27 mouse cellular contexts compared by ENCODE assay signal in the genomic region with DNA sequence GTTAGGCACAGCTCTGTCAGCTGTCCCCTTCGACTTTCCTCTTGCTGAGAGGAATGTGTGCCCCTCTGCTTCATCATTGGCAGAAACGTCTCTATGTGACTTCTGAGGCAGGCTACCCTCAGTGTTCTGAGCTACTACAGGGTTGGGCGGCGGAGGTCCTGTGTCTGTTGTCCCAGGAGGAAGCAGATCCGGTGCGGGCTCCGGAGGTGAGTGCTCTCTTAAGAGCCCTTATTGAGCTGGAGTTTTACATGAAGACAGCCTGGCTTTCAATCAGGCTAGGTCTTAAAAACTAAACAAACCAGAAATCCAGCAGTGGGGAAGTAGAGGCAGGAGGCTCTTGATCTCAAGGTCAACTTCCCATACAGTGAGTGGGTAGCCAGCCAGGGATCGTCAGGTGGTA. TPM values are rescaled to one million over a fixed set of nuclear protein-coding genes. Genes with fewer than 3 reads are reported as not detected.
DNase-seq lines count a peak whose midpoint lies in the region; ATAC-seq and TF ChIP-seq lines count a peak whose summit lies in the region.
"Had no signal": no experiment of that assay in that cellular context is flagged by ENCODE, and none has a peak within 500 bp of the region (broad histone marks: within the 10 kb centered on the region; RNA-seq: fewer than 3 reads in every experiment).

No protein-coding gene starts in this region.

- H3K27ac ChIP-seq in lung, embryonic 14.5 days (ENCODE audit: low read depth), result no peak overlapping the region
- peak overlapping the region; percentile 73 for H3K27ac ChIP-seq in ES-E14 (ENCODE audit: insufficient read depth, low read depth, low read length, poor library complexity, severe bottlenecking)
- H3K27ac ChIP-seq: embryonic facial prominence, embryonic 10.5 days; embryonic facial prominence, embryonic 12.5 days; forebrain, embryonic 13.5 days; forebrain, embryonic 15.5 days had no signal

- DNase-seq in lung, embryonic 14.5 days, result peak; percentile 14
- no peak for DNase-seq in lung, postnatal 14 days
- no peak for DNase-seq in ES-E14 (ENCODE audit: low read depth, low spot score)
- DNase-seq in ZHBTc4 (ENCODE audit: low read depth, low spot score), result peak; percentile 61
- DNase-seq in adrenal gland, postnatal 14 days, result no peak
- no peak for DNase-seq in layer of hippocampus, postnatal 10 days (ENCODE audit: low spot score in 2 of 2)
- DNase-seq: adrenal gland, adult 8-10 months; adrenal gland, postnatal 25 days; B cell, adult 2 months; cerebellum, adult 11 months; cerebellum, adult 18-20 months; cerebellum, adult 8-10 months; cerebellum, postnatal 10 days; cerebellum, postnatal 25 days; forebrain, postnatal 0 days had no signal

- no peak overlapping the region for H3K4me2 ChIP-seq in lung, embryonic 14.5 days
- H3K4me2 ChIP-seq: embryonic facial prominence, embryonic 12.5 days; forebrain, embryonic 13.5 days; forebrain, embryonic 15.5 days had no signal

- H3K4me1 ChIP-seq in lung, embryonic 14.5 days (ENCODE audit: insufficient read depth), result no peaks in the 10 kb centered on the region
- peaks cover 81% of the 10 kb centered on the region for H3K4me1 ChIP-seq in E14TG2a.4 (replicated peaks; ENCODE audit: low read depth, low read length)
- peaks cover 10 to 30% of the 10 kb centered on the region in 2 experiments for H3K4me1 ChIP-seq in ES-E14 (ENCODE audit: control insufficient read depth in 2 of 2, insufficient read depth in 2 of 2, low read length in 2 of 2, poor library complexity in 1 of 2)
- H3K4me1 ChIP-seq: embryonic facial prominence, embryonic 12.5 days; forebrain, embryonic 13.5 days; forebrain, embryonic 15.5 days had no signal

- no peak for ATAC-seq in lung, embryonic 14.5 days (ENCODE audit: insufficient read depth)
- ATAC-seq: CD4-positive, CD25-positive, alpha-beta regulatory T cell, adult 4 months; forebrain, embryonic 13.5 days; forebrain, embryonic 15.5 days; forebrain, postnatal 0 days had no signal

- H3K4me3 ChIP-seq in lung, embryonic 14.5 days (ENCODE audit: low read depth, low read length), result no peak overlapping the region
- H3K4me3 ChIP-seq in E14TG2a.4 (replicated peaks; ENCODE audit: low read length), result peak overlapping the region; percentile 49
- no peak overlapping the region for H3K4me3 ChIP-seq in ES-E14 (ENCODE audit: insufficient read depth in 1 of 2, low read depth in 1 of 2, low read length in 2 of 2, poor library complexity in 1 of 2, severe bottlenecking in 1 of 2)
- H3K4me3 ChIP-seq: embryonic facial prominence, embryonic 10.5 days; embryonic facial prominence, embryonic 12.5 days; forebrain, embryonic 13.5 days; forebrain, embryonic 15.5 days had no signal

- TF ChIP-seq CTCF in lung, embryonic 14.5 days (IDR thresholded peaks at IDR 0.05; ENCODE audit: low read depth), result no peak
- no peak for TF ChIP-seq CTCF in E14TG2a.4 (conservative IDR thresholded peaks at IDR 0.05; ENCODE audit: low read length)

- H3K27me3 ChIP-seq in lung, embryonic 14.5 days (ENCODE audit: insufficient read depth, low read length), result peaks cover 30% of the 10 kb centered on the region
- no peaks in the 10 kb centered on the region for H3K27me3 ChIP-seq in E14TG2a.4 (ENCODE audit: insufficient read depth, low read length)

- 65% methylated on average over 8 of the region's 8 CpGs for WGBS in lung, embryonic 14.5 days

- H3K9me3 ChIP-seq in lung, embryonic 14.5 days (ENCODE audit: low read depth, low read length), result no peaks in the 10 kb centered on the region
- H3K9me3 ChIP-seq in E14TG2a.4 (ENCODE audit: low read length) (no peaks in the 10 kb centered on the region), ES-E14 (ENCODE audit: control insufficient read depth, insufficient read depth, low read depth, low read length) (no peaks in the 10 kb centered on the region)
- H3K9me3 ChIP-seq: embryonic facial prominence, embryonic 10.5 days; embryonic facial prominence, embryonic 12.5 days; forebrain, embryonic 13.5 days; forebrain, embryonic 15.5 days had no signal

- no peak overlapping the region for H3K9ac ChIP-seq in lung, embryonic 14.5 days
- H3K9ac ChIP-seq in ES-E14 (ENCODE audit: insufficient read depth, low read depth, low read length, poor library complexity, severe bottlenecking), result no peak overlapping the region
- H3K9ac ChIP-seq: embryonic facial prominence, embryonic 12.5 days; forebrain, embryonic 13.5 days; forebrain, embryonic 15.5 days; forebrain, postnatal 0 days had no signal

- no peaks in the 10 kb centered on the region for H3K36me3 ChIP-seq in lung, embryonic 14.5 days (ENCODE audit: insufficient read depth)
- peaks cover 51% of the 10 kb centered on the region for H3K36me3 ChIP-seq in E14TG2a.4 (ENCODE audit: insufficient read depth, low read length)
- peaks cover 24% of the 10 kb centered on the region for H3K36me3 ChIP-seq in ES-E14 (ENCODE audit: control insufficient read depth, insufficient read depth, low read length, poor library complexity, severe bottlenecking)
- H3K36me3 ChIP-seq: embryonic facial prominence, embryonic 10.5 days; embryonic facial prominence, embryonic 12.5 days; forebrain, embryonic 15.5 days had no signal

- in situ Hi-C loops in ES-E14 (cut with MboI; ENCODE audit: low sequenced_read_pairs in 2 of 2, unreplicated experiment in 2 of 2), result no loop called here

TF ChIP-seq in ES-E14, 5 proteins besides CTCF, POLR2A, EP300 and RAD21:
- no peak for TF ChIP-seq ZC3H11A (IDR thresholded peaks at IDR 0.05; ENCODE audit: borderline replicate concordance, low read depth, low read length)
- no peak for TF ChIP-seq ZNF384 (IDR thresholded peaks at IDR 0.05; ENCODE audit: low read depth, low read length)
- TF ChIP-seq CHD2 (IDR thresholded peaks at IDR 0.05; ENCODE audit: low read depth, low read length), result no peak
- TF ChIP-seq MAFK (IDR thresholded peaks at IDR 0.05; ENCODE audit: insufficient read depth, low read depth, low read length), result no peak
- no peak for TF ChIP-seq HCFC1 (IDR thresholded peaks at IDR 0.05; ENCODE audit: borderline replicate concordance, insufficient read depth, low read length)

RNA-seq across cellular contexts. Expression of gene Fgf4, which starts 20.4 kb away (rescaled TPM):
- polyA plus RNA-seq in lung, embryonic 14.5 days (2014; fragmentation: Nextera tagmentation; extraction: Ambion mirVana), result not detected in 2 replicates
- total RNA-seq in ES-E14 (2012; rRNA removed), result 147 and 268 TPM in 2 replicates
- not detected in 2 replicates for total RNA-seq in adrenal gland, postnatal 14 days (2021)
- total RNA-seq in layer of hippocampus, postnatal 10 days (2021), result not detected
- total RNA-seq: adrenal gland, adult 8-10 months; adrenal gland, postnatal 25 days; adrenal gland, postnatal 4 days; CH12.LX; forebrain, postnatal 0 days; MEL had no signal
- polyA plus RNA-seq: brain, embryonic 14.5 days; cortical plate, adult 2 months; forebrain, embryonic 11.5 days; forebrain, embryonic 13.5 days; forebrain, embryonic 15.5 days; forebrain, postnatal 0 days had no signal

RNA-seq across cellular contexts. Expression of gene Fgf15, which starts 28.7 kb away (rescaled TPM):
- polyA plus RNA-seq in lung, embryonic 14.5 days (2014; fragmentation: Nextera tagmentation; extraction: Ambion mirVana), result not detected in 2 replicates
- total RNA-seq in ES-E14 (2012; rRNA removed), result 10.8 and 43.2 TPM in 2 replicates
- total RNA-seq in adrenal gland, postnatal 14 days (2021), result not detected in 2 replicates
- total RNA-seq in layer of hippocampus, postnatal 10 days (2021), result not detected
- total RNA-seq: adrenal gland, postnatal 25 days; CH12.LX had no signal
- polyA plus RNA-seq: CD4-positive, CD25-positive, alpha-beta regulatory T cell, adult 4 months; cortical plate, adult 2 months had no signal

RNA-seq across cellular contexts. Expression of gene Fgf3, which starts 29.7 kb away (rescaled TPM):
- polyA plus RNA-seq in lung, embryonic 14.5 days (2014; fragmentation: Nextera tagmentation; extraction: Ambion mirVana), result not detected in 2 replicates
- 2.4 and 3.3 TPM in 2 replicates for total RNA-seq in ES-E14 (2012; rRNA removed)
- total RNA-seq in adrenal gland, postnatal 14 days (2021), result 0.70 and 0.83 TPM in 2 replicates
- total RNA-seq in layer of hippocampus, postnatal 10 days (2021), result not detected
- total RNA-seq: CH12.LX, MEL had no signal
- polyA plus RNA-seq: CD4-positive, CD25-positive, alpha-beta regulatory T cell, adult 4 months had no signal

RNA-seq across cellular contexts. Expression of gene LTO1, which starts 47.3 kb away (rescaled TPM):
- polyA plus RNA-seq in lung, embryonic 14.5 days (2014; fragmentation: Nextera tagmentation; extraction: Ambion mirVana), result 22.1 and 22.3 TPM in 2 replicates
- 23.9 TPM in 2 replicates for total RNA-seq in ES-E14 (2012; rRNA removed)
- total RNA-seq in adrenal gland, postnatal 14 days (2021), result 24.1 and 33.2 TPM in 2 replicates
- total RNA-seq in layer of hippocampus, postnatal 10 days (2021), result 10 to 100 TPM; 27.8 to 32.4 TPM

Comparison
In these comparisons a context has a peak if more than half of its experiments do, and no peak if none do; other contexts are left out.
1. DNase-seq: peak in lung, embryonic 14.5 days (single experiment) and ZHBTc4 (single experiment); none in lung, postnatal 14 days (single experiment), ES-E14 (single experiment), adrenal gland, postnatal 14 days (single experiment) and layer of hippocampus, postnatal 10 days (0 of 2).
2. RNA of gene Fgf4, which starts 20.4 kb away (total RNA-seq): 147 to 268 TPM in ES-E14; not detected in adrenal gland, postnatal 14 days and not detected in layer of hippocampus, postnatal 10 days; every median in the first group is over 100 times any median in the second.
3. RNA of gene Fgf15, which starts 28.7 kb away (total RNA-seq): 10.8 to 43.2 TPM in ES-E14; not detected in layer of hippocampus, postnatal 10 days and not detected in adrenal gland, postnatal 14 days; every median in the first group is over 10 times any median in the second.